Comparison of ENCODE assay signal across 8 mouse cellular contexts in genomic region chr6:114283927-114284703, GRCm38 (mm10). TPM values are rescaled to one million over a fixed set of nuclear protein-coding genes. Genes with fewer than 3 reads are reported as not detected.
A peak's percentile ranks its signal among the peaks of the same experiment; 100 is the strongest.
DNase-seq lines count a peak whose midpoint lies in the region; ATAC-seq and TF ChIP-seq lines count a peak whose summit lies in the region.

No protein-coding gene starts in this region.

- H3K27me3 ChIP-seq in forebrain, postnatal 0 days (ENCODE audit: insufficient read depth, low read length) = no peaks in the 10 kb centered on the region

- TF ChIP-seq CTCF in forebrain, postnatal 0 days (IDR thresholded peaks at IDR 0.05; ENCODE audit: low read depth) = no peak

- H3K9me3 ChIP-seq in forebrain, postnatal 0 days (ENCODE audit: low read length) = no peaks in the 10 kb centered on the region

- peaks cover 28% of the 10 kb centered on the region; the same call in 1 of the 2 replicates for H3K4me1 ChIP-seq in forebrain, postnatal 0 days (ENCODE audit: insufficient read depth)

- 37% methylated on average over 10 of the region's 10 CpGs for WGBS in forebrain, postnatal 0 days

- H3K4me3 ChIP-seq in forebrain, postnatal 0 days (ENCODE audit: low read depth, low read length) = peak overlapping the region; percentile 54

- H3K27ac ChIP-seq in forebrain, postnatal 0 days (ENCODE audit: low read depth, low read length) = peak overlapping the region; percentile 89

- peak; percentile 19 for ATAC-seq in forebrain, postnatal 0 days

- DNase-seq in layer of hippocampus, adult 11-12 months (ENCODE audit: low spot score) = peak; percentile 73
- no peak for DNase-seq in layer of hippocampus, adult 9-10 months (ENCODE audit: low spot score)
- DNase-seq in forebrain, postnatal 0 days = peak; percentile 64
- peak; percentile 61 to 75 for DNase-seq in left cerebral cortex, postnatal 14 days (ENCODE audit: low spot score in 2 of 2)
- DNase-seq in right cerebral cortex, postnatal 25 days = peak; percentile 42
- no peak for DNase-seq in ovary, postnatal 36 days (ENCODE audit: low spot score)
- DNase-seq in heart, postnatal 4 days = no peak
- no peak for DNase-seq in kidney, adult 9 months

- H3K9ac ChIP-seq in forebrain, postnatal 0 days = peak overlapping the region; percentile 69

- intact Hi-C loops in left cerebral cortex, postnatal 14 days (cut with DNase I) = no loop called here

- no peaks in the 10 kb centered on the region for H3K36me3 ChIP-seq in forebrain, postnatal 0 days (ENCODE audit: insufficient read depth)

- peak overlapping the region; percentile 65 for H3K4me2 ChIP-seq in forebrain, postnatal 0 days (ENCODE audit: low read depth)

RNA-seq across cellular contexts. Expression of gene Slc6a1, which starts 1.7 kb away (rescaled TPM):
- 221 and 302 TPM in 2 replicates for total RNA-seq in forebrain, postnatal 0 days (2014; rRNA removed)
- 105 and 152 TPM in 2 replicates for polyA plus RNA-seq in forebrain, postnatal 0 days (2015; fragmentation: Nextera tagmentation; extraction: Ambion mirVana)
- total RNA-seq in left cerebral cortex, postnatal 14 days (2021) = 100 to 1,000 TPM; 343 to 359 TPM
- total RNA-seq in heart, postnatal 4 days (2021) = under 1 TPM; 0.18 to 0.29 TPM

Comparison
In these comparisons a context has a peak if more than half of its experiments do, and no peak if none do; other contexts are left out.
1. DNase-seq: peak in layer of hippocampus, adult 11-12 months (single experiment), forebrain, postnatal 0 days (single experiment), left cerebral cortex, postnatal 14 days (2 of 2) and right cerebral cortex, postnatal 25 days (single experiment); none in layer of hippocampus, adult 9-10 months (single experiment), ovary, postnatal 36 days (single experiment), heart, postnatal 4 days (single experiment) and kidney, adult 9 months (single experiment).
2. RNA of gene Slc6a1, which starts 1.7 kb away (total RNA-seq): 343 to 359 TPM in left cerebral cortex, postnatal 14 days and 221 to 302 TPM in forebrain, postnatal 0 days; 0.18 to 0.29 TPM in heart, postnatal 4 days; every median in the first group is over 100 times any median in the second.